Mouse (Mus musculus): ENCODE results near the gene Asah2.

The Asah2 gene

DNA sequence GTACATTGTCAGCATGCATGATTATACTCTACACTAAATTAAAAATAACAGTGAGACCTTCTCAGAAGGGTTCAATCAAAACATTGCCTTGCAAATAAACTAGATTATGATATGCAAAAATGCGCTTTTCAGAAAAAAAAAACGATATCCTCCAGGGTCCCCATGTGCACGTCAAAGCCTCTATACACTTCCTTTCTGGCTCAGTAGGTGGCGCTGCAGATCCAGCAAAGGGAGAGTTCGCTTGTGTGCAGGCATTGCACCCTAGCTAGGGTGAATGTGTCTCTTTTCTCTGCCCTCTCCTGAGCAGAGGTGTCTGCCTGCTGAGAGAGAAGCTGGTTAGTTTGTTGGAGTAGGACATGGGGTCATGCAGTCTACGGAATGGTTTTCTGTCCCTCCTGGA, 136.0 kb downstream of the Asah2 start:
- DNase-seq (ENCODE audit: low spot score), result peak; percentile 81

GRCm38 (mm10) chr19:31971405-31971804, 136.6 kb downstream of the Asah2 start:
- DNase-seq (ENCODE audit: low spot score), result no peak

DNA sequence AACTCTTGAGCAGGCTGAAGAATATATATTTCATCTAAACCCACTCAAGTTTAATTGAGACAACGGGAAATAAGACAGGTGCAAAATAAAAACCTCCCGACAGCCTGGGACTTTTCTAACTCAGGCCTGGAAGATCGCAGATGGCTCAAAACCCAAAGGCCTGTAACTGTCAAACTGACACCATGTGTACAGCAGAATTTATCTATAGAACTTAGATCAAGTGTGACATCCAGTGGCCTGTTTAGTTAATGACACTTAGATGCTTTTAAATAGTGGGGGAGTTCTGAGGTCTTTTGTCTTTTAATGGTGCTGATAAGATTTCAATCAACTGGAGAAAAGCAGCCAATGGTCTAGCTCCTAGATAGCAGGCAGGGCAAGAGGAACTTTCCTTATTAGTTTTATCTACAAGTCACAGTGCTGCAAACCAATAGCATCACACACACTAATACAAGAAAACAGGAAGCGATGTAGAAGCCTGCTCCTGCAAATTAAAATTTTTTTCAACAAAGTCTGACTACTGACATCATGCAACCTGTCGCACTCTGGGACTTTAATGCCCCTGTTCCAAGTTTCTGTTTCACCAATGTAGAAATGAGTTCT, 140.0 kb downstream of the Asah2 start:
- DNase-seq (ENCODE audit: low spot score), result no peak

DNA sequence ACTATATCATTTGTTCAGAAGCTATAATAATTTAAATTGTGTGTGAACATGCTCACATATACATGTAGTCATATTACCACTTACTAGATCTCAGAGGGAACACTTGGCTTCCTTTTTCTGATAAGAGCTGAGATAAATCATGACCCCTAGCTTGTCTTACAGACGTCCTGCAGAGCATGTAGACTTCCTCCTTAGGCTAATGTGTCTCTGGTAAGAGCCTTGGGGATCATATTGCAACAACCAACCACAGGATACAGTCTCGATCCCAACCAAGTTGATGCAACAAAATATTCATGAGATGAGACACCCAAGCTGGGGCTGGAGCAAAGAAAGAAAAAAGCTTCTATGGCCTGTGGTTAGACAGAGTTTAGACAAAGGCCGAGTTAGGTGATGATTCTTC, 144.9 kb downstream of the Asah2 start:
- DNase-seq (ENCODE audit: low spot score), result no peak

DNA sequence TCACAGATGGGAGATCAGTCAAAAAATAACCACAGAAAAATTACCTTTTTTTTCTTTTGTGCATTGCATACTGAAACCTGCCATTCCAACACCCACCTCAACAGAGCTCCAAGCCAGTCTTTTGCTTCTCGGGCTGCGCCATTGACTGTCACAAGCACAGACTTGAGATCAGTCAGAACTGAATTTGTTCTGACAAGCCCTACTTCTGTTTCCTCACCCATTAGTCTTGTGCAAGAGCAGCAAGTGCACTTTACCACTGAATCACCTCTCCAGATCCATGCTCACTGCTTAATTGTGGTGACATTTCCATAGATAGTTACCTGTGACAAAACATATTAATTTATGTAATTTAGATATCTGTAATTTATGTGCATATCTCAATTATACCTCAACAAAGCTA, 147.6 kb downstream of the Asah2 start:
- DNase-seq (ENCODE audit: low spot score), result peak; percentile 8

- DNase-seq (ENCODE audit: low spot score), result no peak
These were observed 151.7 kb downstream of the Asah2 start for GRCm38 (mm10) chr19:31956359-31956758.

DNA sequence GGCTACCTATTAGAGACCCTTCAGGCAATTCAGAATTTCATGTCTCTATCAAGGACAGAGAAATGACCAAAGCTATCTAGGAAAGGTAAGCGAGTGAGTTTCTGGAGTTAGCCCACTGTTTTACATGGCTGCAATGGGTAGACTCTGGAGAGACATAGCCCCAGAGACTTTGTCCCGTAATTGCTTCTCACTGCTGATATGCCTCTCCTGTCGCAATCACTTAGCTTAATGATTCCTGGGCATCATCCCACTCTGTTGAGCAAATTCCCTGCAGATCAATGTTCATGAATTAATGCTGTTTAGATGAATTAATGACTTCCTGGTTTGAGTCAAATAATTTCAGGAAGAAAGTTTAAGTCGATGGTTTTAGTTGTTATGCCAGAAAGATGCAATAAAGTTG, 153.3 kb downstream of the Asah2 start:
- no peak for DNase-seq (ENCODE audit: low spot score)

- no peak for DNase-seq (ENCODE audit: low spot score)
These were observed 153.7 kb downstream of the Asah2 start for GRCm38 (mm10) chr19:31954267-31954666.

DNA sequence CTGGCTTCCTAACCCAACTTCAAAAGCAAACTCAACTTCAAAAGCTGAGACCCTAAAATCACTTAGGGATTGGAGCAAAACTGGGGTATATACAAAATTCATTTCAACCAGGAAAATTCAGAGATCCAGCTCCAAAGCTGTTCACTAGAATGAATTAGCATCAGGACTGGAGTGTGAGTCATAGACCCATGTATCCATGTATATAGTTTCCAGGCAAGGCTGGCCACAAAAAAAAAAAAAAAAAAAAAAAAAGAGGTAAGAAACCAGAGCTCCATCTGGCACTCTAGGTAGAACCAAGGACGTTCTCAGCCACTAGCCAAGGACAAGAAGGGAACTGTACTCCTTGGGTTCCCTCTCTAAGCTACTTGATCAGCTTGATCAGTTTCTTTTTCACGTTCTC, 154.2 kb downstream of the Asah2 start:
- no peak for DNase-seq (ENCODE audit: low spot score)

DNA sequence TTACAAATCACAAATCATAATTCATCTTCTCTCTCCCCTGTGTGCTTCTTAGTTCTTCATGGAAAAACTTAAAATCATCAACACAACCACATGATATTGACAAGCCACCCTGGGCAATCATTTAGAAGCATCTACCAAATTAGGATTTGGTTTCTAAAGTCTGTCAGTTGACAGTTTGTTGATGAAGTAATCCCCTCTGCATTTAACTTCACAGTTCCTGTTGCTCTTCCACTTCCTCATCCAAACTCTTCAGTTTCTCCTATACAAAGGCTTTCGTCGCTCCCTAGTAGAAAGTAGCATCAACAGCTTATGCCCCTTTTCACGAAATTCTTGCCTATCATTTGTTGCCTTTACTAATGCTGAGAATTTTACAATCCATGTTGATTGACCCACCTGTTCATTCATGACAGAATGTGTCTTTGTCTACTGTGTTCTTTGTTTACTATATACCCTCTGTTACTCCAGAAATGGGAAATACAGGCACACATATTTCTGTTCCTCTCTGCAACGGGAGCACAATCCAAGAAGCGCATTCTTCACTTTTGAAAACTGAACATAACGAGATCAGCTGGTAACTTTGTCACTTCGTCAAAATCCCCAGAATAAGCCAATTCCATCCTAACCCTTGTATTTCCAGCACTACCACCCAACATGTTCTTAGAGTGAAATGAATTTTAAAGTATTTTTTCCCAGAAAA, 157.1 kb downstream of the Asah2 start:
- DNase-seq (ENCODE audit: low spot score), result no peak
